Mouse (Mus musculus): ENCODE results near the gene Mfap1a.
A peak's percentile ranks its signal among the peaks of the same experiment; 100 is the strongest.
"Not testable (repeated sequence)": the region's sequence is repeated elsewhere in the genome, so short reads cannot be mapped to it uniquely, and the experiment has no call there.

The Mfap1a gene

DNA sequence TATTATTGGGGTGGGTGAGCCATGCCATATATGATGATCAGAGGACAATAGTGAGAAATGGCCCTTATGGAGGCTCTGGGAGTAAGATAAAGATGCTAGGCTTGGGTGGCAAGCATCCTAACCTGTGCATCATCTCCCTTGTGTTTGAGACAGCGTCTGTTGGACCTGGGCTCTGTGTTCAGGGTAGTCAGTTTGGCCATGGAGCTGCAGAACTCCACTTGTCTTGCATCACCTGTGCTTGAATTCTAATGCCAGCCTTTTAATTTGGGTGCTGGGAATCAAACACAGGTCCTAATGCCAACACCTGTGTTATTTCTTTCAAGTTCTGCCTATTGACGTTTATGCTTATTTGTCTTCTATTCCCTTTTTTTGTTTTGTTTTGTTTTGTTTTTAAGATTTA lies 31.2 kb downstream of the Mfap1a start:
- DNase-seq (ENCODE audit: low spot score in 2 of 2), result not testable (repeated sequence)

DNA sequence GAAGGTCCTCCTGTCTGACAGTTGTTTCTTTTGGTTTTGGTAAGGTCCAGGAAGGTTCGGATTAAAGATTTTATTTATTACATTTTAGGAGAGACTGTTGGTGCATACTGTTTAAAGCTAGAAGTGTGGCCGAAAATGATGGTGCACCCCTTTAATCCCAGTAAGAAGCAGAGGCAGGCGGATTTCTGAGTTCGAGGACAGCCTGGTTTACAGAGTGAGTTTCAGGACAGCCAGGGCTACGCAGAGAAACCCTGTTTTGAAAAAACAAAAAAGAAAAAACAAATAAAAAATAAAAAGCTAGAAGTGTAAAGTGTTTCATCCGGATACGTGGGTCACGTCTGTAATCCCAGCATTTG lies 32.3 kb downstream of the Mfap1a start:
- DNase-seq (ENCODE audit: low spot score in 2 of 2), result peak in 1 of 2 experiments; percentile 40

DNA sequence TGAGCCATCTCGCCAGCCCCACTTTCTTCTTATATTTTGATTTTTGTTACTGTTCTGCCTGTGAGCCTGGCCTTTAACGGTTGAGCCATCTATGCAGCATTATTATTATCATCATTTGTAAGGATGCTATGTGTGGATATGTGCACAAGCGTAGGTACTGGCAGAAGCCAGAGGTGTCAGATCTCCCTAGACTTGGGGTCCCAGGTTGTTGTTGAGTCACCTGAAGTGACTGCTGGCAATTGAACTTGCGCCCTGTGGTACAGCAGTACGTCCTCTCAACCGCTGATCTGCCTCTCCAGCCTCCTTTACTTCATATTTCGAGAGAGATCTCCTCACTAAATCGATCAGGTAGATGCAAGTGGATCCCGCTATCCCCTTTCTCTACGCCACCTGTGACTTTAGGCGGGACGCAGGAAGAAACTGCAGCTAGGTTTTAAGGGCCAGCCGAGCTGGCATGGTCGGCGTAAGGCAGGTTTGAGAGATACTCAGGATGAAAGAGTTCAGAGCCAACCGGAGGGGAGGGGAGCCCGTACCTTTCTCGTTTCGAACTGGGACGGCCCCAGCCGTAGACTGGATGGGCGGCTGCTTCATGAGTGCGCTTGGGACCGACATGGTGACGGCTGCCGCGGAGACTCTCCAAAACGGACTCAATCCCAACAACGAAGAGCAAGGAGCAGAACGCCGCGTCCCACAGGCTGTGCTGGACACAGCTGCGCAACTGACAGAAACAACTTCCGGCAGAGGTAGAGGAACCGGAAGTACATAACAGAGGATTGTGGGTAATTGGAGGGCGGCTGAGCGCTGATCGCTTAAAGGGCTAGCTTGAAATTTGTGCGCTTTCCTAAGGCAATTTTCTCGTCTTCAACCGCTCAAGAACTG lies 32.9 kb downstream of the Mfap1a start, which contains the start of gene Mfap1b:
TSS of gene Mfap1b (minus strand) at position 767 of the 879 bp plus-strand sequence.
- peak; percentile 63 to 82 for DNase-seq (ENCODE audit: low spot score in 2 of 2)

DNA sequence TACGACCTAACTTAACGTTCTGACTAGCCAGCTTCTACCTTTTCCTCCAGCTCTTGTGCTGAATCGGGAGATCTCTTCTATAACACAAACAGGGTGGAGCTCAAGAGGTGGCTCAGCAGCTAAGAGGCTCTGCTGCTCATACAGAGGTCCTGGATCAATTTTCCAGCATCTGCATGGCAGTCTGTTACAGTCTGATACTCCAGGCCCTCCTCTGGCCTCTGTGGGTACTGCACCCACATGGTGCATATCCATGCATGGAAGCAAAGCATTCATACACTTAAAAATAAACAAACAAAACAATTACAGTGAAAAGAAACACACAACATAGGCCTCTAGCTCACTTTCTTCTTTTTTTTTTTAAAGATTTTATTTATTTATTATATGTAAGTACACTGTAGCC lies 33.7 kb downstream of the Mfap1a start:
- not testable (repeated sequence) for DNase-seq (ENCODE audit: low spot score in 2 of 2)

DNA sequence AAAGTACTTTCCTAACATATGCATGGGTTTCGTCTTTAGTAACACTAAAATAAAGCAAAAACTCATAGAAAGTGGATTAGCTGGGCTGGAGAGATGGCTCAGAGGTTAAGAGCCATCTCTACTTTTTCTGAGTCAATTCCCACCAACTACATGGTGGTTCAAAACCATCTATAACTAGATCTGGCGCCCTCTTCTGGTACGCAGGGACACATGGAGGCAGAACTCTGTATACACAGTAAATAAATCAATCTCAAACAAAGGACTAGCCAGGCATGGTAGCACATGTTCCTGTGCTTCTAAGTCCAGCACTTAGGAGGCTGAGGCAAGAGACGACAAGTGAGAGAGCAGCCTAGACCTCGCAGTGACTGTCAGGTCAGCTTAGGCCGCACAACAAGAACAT lies 37.5 kb downstream of the Mfap1a start:
- not testable (repeated sequence) for DNase-seq (ENCODE audit: low spot score in 2 of 2)

DNA sequence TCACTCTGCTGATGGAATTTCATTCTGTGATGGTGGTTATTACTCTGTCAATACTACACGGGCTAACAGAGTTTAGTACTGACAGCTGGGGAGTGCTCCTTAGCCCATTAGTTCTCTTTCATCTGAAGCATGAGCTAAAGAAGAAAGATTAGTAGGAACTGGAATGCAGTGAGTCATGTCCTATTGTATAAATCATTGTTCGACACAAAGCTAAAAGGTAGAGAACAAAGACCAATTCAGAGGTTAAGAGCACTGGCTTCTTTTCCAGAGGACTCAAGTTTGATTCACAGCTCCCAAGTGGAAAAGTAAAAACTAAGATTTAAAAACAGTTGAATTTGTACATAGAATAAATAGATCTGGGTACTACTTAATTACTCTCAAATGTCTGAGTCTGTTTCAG lies 46.4 kb downstream of the Mfap1a start:
- DNase-seq (ENCODE audit: low spot score in 2 of 2), result no peak

DNA sequence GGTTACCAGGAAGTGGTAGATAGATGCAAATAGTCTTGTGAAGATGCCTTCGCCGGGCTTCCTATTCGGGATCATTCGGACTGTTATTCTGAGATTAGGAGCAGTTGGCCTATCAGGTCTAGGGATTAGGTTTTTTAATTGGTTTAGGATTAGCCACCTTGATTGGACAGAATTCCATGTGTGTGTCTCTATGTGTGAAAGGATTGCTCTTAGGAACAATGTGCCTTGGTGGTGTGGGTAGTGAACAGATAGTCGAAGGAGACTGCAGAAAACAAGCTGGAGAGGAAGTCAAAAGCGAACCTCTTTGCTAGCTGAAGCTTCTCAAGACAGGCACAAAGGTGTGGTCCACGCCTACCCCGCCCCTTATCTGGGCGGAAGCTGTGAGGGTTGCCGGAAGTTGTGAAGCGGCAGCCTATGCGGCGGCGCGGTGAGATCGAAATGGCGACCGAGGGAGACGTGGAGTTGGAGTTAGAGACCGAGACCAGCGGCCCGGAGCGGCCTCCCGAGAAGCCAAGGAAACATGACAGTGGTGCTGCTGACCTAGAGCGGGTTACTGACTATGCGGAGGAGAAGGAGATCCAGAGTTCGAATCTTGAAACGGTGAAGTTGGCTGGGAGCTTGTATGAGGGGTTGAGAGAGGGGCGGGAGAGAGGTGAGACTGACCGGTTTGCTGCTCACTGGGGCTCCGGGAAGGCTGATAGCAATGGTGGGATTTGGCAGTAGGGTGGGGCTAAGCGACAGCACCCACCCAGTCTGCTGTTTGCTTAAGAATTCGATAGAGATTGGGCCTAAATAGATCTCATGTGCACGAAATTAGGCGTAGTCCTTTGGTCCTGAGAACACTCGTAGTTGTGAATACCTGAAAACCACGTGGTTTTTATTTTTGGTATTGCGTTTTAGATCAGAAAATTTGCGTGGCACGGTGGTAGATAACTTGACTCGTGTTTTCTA lies 49.5 kb downstream of the Mfap1a start, which contains the start of gene Serinc4:
TSS of gene Serinc4 (minus strand) at position 90 of the 951 bp plus-strand sequence.
- DNase-seq (ENCODE audit: low spot score in 2 of 2), result peak; percentile 79 to 92

DNA sequence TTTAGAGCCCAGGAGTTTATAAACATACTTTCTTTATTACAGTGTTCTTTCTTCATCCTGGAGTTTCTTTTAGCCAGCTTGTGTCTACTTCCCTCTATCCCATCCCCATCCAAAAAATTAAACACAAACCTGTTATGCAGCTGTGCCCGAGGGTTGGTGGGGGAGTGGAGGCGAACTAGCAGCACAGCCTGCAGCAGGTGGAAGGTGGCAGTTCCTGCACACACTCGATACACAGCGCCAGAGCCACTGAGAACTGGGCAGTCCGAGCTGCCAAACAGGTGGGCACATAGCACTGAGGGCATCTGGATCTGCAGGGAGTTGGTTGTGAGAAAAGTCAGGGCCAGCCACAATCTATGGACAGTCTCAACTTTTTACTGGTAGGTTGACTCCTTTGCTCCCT lies 50.9 kb downstream of the Mfap1a start:
- no peak for DNase-seq (ENCODE audit: low spot score in 2 of 2)

DNA sequence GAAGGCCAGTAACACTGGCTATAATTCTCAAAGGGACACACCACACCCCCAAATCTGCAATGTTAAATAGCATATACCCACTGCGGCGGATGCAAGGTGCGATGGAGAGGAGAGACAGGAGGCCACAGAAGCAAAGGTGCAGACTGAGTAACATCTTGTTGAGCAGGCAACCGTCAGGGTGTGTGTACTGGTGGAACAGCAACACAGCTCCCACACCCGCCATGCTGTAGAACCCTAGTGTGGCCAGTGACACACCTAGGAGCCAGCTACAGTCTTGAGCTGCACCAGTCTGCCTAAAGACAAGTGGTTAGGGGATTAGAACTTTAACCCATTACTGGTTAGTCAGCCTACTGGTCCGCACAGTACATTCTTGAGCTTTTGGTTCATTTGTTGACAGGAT lies 52.5 kb downstream of the Mfap1a start:
- DNase-seq (ENCODE audit: low spot score in 2 of 2), result no peak

DNA sequence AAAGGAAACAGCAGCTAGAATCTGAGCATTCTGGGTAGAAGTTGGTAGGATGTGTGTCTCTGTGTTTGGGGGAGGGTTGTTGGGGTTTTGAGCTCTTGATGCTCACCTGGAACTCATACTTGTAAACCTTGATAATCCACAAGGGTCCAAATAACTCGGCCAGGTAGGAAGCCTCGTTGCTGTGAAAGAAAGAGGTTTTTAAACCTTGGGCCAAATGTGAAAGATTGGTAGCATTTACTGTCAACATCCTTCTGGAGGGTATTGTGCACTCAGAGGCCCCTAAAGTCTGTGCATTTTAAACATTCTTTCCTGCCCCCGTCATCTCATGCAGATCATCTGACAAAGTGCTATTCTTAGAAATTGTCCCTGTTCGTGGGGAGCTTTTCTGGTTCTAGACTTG lies 53.5 kb downstream of the Mfap1a start, which contains the start of gene Hypk:
TSS of gene Hypk (plus strand) at position 301 of the 400 bp plus-strand sequence.
- DNase-seq (ENCODE audit: low spot score in 2 of 2), result no peak

DNA sequence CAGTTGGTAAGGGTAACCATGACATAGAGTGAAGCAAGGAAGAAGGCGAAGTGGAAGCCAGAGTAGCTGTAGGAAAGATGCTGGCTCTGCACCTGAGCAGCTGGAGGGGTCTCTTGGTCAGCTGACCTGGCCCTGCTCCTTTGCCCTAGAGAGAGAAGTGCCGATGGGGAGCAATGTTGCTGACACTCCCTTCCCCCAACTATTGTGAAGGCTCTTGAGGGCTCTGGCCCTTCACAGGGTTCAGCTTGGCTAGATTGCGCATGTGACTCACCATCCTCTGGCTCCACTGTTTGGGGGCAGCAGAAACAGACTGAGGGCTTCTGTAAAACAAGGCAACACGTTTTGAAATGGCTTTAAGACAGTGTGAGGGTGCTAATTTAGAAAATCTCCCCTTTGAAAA lies 54.1 kb downstream of the Mfap1a start:
- no peak for DNase-seq (ENCODE audit: low spot score in 2 of 2)

DNA sequence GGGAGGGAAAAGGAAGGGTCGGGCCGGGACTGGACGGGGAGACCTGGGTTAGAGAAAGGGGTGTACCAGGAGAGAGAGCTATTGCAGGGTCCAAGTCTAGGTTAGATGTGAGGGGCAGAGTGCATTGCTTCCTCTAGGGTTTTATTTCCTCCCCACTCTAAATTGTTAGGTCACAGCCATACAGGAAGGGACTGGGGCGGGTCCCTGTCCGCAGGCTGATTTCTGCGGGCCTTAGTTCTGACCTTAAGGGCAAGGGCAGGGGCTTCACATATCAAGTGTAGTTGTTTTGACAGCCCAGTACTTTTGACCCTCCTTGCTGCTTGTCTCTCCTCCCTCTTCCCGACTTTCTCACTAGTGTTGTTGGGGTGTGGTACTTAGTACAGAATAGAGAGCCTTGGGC lies 56.4 kb downstream of the Mfap1a start:
- DNase-seq (ENCODE audit: low spot score in 2 of 2), result no peak

DNA sequence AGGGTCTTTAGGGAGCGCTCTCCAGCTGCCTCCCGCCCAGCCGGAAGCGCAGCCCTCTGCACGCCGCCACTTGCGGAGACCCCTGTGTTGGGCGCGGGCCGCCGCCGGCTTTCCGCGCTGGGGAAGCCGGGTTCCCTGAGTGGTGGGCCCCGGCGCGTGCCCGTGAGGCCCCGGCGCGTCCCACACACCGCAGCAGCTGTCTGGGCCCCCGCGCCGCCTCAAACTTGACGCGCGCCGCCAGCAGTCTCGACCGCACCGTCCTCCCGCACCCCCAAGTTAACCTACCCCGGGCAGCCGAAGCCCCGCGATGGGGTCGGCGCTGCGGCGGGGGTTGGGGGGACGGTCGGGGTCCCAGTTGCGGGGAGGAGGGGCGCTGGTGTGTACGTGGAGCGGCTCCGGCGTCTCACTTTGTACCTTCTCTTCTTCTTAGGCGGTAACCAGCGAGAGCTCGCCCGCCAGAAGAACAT lies 56.9 kb downstream of the Mfap1a start:
- DNase-seq (ENCODE audit: low spot score in 2 of 2), result peak in 1 of 2 experiments; percentile 67

DNA sequence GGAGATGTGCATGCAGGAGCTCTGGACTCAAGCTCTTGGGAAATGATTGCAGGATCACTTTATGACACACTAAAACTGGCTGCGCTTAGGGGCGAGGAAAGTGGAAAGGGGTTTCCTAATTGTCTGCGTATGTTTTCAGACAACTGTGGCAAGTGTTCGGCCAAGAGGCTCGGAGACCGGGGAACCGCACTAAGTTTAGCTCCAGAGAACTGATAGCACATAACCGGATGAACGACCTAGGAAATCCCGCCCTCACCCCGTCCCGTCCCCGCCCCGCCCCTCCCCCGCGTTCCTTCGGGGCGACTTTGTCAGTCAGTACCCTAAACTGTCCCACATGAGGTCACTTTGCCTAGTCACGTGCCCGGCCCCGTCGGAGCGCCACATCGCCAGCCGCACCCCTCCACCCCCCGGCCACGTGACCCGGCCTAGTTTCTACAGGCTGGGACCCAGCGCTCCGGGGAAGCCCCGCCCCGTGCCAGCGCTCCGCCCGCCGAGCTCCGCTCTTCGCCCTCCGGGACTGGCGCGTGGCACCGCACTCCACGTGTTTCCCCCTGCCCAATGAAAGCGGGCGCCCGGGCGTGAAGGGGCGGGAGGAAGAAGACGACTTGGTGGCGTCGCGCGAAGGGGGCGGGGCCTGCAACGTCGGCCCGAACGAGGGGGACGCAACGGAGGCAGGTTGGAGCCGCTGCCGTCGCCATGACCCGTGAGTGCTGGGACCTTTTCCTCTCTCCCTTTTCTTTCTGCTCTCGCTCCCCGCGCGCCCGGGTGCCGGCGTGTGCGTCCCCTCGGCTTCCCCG lies 57.5 kb downstream of the Mfap1a start, which contains the start of gene Serf2:
TSS of gene Serf2 (plus strand) at position 457 of the 797 bp plus-strand sequence.
- DNase-seq (ENCODE audit: low spot score in 2 of 2), result peak; percentile 97 to 100

DNA sequence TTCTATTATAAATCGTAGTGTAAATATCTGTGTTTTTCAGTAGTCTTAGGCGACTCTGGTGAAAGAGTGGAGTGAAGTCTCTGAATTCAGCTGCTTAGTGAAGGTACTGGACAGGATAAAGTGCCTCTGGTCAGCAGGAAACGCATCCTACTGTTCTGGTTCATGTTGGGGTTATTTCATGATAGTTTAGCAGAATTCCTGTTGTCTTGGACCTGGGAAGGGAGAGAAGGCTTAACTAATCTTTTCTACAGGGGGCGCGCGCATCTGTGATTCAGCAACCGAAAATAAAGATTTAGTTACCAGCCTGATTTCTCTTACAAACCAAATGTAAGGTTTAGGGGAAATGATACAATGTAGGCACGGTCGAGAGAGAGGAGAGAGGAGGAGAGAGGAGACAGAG lies 58.3 kb downstream of the Mfap1a start:
- peak in 1 of 2 experiments; percentile 46 for DNase-seq (ENCODE audit: low spot score in 2 of 2)

DNA sequence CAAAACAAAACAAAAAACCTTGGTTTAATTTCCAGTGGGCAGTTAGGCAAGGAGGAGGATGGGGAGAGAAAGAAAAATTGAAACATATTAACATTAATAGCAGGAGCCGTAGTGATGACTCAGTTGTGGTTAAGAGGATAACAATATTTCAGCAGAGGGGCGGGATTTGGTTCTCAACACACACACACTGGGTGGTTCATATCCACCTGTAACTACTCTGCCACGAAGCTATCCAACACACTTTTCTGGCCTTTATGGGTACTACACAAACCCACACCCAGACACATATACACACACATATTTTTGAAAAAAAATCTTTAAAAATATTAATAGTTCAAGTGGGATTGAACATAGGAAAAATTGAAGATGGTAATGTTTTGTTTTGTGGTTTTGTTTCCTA lies 59.5 kb downstream of the Mfap1a start:
- DNase-seq (ENCODE audit: low spot score in 2 of 2), result no peak

DNA sequence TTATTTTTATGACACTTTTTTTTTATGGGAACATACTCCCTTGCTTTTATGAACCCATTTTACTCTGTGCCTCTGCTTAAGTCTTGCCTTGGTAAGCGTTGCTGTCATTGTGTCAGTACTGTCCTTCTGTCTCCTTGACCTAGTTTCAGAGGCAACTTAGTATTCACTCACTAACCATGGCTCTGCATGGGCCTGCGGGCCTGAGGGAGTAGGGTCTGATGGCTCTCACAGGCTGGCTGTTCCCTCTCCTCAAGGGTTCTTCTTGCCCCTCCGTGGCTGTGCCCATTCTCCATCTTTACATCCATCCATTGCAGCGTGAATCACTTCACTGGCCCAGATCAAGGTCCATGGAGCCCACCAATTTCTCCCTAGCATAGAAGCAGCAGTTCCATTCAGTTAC lies 60.0 kb downstream of the Mfap1a start:
- no peak for DNase-seq (ENCODE audit: low spot score in 2 of 2)

DNA sequence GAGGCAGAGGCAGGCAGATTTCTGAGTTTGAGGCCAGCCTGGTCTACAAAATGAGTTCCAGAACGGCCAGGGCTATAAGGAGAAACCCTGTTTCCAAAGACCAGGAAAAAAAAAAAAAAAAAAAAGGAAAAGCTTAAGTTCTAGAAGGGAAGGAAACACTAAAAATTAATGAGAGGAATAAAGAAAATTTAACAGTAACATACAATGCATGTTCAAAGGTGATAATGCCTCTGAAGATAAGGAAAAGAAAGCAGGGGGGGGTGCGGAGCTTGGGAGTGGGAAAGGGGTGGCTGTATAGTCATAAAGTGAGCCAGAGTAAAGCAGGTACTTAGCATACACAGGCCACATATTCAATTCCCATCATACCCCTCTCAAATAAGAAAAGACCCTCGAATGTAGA lies 61.3 kb downstream of the Mfap1a start:
- DNase-seq (ENCODE audit: low spot score in 2 of 2), result no peak

DNA sequence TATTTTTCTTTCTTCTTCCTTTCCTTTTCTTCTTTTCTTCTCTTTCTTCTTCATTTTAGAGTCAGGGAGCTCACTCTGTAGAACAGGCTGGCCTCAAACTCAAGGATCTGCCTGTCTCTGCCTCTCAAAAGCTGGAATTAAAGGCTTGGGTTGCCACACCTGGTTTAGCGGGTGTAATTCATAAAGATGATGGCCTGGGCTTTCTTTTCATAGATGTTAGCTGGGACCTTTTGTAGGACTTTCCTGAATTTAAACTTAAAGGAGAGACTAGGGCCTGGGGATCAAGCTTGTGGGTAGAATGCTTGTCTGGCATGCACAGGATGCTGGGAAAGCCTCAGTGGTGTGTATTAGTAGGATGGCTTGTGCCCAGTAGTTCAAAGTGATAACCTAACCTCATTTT lies 62.3 kb downstream of the Mfap1a start, which contains the start of gene Ell3:
TSS of gene Ell3 (minus strand) at position 101 of the 400 bp plus-strand sequence.
- no peak for DNase-seq (ENCODE audit: low spot score in 2 of 2)

DNA sequence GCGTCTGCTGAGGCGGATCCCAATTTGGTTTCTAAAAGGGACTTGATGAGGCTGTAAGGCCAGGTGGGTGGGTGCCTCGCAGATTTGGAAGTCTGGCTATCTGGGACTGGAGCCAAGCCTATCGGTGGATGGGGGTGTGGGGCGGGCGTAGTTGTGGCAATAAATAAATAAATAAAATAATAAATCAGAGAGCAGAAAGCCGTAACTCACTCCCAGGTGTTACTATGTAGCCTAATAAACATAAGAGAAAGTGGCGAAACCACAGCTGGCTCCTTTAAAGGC lies 63.5 kb downstream of the Mfap1a start:
- DNase-seq (ENCODE audit: low spot score in 2 of 2), result peak in 1 of 2 experiments; percentile 33

Data from spleen, postnatal 10 days (tissue).